Mouse (Mus musculus) liver, postnatal 0 days (tissue): ENCODE data around the gene Fam83e. TPM values are rescaled to one million over a fixed set of nuclear protein-coding genes. Genes with fewer than 3 reads are reported as not detected.

Source experiments
- ATAC-seq: fragments of 200-750 bp; cut with Nextera tagmentation; 2 replicates; pipeline ENCODE4 v1.8.0; 2017; ENCODE audit warnings: mild to moderate bottlenecking, moderate library complexity
- DNase-seq: peaks from one replicate; pipeline ENCODE4 v3.0.0-alpha.2; 2016
- H3K27ac ChIP-seq: fragments of 300-500 bp; sonication (generic); 2 replicates; pipeline ENCODE4 v1.5.1; 2014; ENCODE audit warnings: antibody characterized with exemption, moderate library complexity, mild to moderate bottlenecking, low read depth
- H3K27me3 ChIP-seq: fragments of 300-500 bp; sonication (generic); 2 replicates; pipeline ENCODE4 v1.6.1; 2014; ENCODE audit warnings: low read length, control low read depth, mixed read lengths; ENCODE audit not compliant: insufficient read depth
- H3K36me3 ChIP-seq: fragments of 300-500 bp; sonication (generic); replicated peaks from 2 replicates; pipeline ENCODE4 v1.6.1; 2014; ENCODE audit warnings: mild to moderate bottlenecking, control low read depth, low read length, moderate library complexity, mixed read lengths; ENCODE audit not compliant: insufficient read depth
- H3K4me1 ChIP-seq: fragments of 300-500 bp; sonication (generic); 2 replicates; pipeline ENCODE4 v1.6.1; 2014; ENCODE audit warnings: antibody characterized with exemption, mild to moderate bottlenecking, control low read depth; ENCODE audit not compliant: insufficient read depth
- H3K4me2 ChIP-seq: fragments of 300-500 bp; sonication (generic); 2 replicates; pipeline ENCODE4 v1.6.1; 2014; ENCODE audit warnings: low read depth, mild to moderate bottlenecking, low read length, moderate library complexity, mixed read lengths
- H3K4me3 ChIP-seq: fragments of 300-500 bp; sonication (generic); 2 replicates; pipeline ENCODE4 v1.5.1; 2014; ENCODE audit warnings: low read depth, low read length
- H3K9ac ChIP-seq: fragments of 300-500 bp; sonication (generic); replicated peaks from 2 replicates; pipeline ENCODE4 v1.6.1; 2014; ENCODE audit warnings: mild to moderate bottlenecking, moderate library complexity
- H3K9me3 ChIP-seq: fragments of 300-500 bp; sonication (generic); 2 replicates; pipeline ENCODE4 v1.6.1; 2016; ENCODE audit warnings: mild to moderate bottlenecking, control low read depth, low read length, mixed read lengths
- CTCF ChIP-seq: sonication (generic); IDR thresholded peaks from 2 replicates; pipeline ENCODE4 v1.5.1; 2016; ENCODE audit warnings: antibody characterized with exemption, low read depth
- EP300 ChIP-seq: IDR thresholded peaks from 2 replicates; pipeline ENCODE4 v1.6.1; 2016; ENCODE audit warnings: antibody characterized with exemption, low read depth, mild to moderate bottlenecking
- WGBS: fragments of 180-500 bp; shearing (Covaris S2); extraction: QIAGEN DNeasy Blood & Tissue Kit; methylation state at CpG from one replicate; pipeline ENCODE4 v1.1.7; 2014; ENCODE audit not compliant: insufficient replicate concordance; 5-methylcytosine and 5-hydroxymethylcytosine counted together
- polyA plus RNA-seq: library from polyadenylated mRNA; unstranded; fragments of >200 nt; fragmentation: Nextera tagmentation; extraction: Ambion mirVana; gene quantifications from 2 replicates; pipeline ENCODE4 v1.2.1, GENCODE M21; 2015

Gene Fam83e
- polyA plus RNA-seq, 1 experiment from 2014 or later: 0.13 TPM

GRCm38 (mm10) chr7:45713396-45713795 lies 7.6 kb upstream of the Fam83e start:
- Histone ChIP-seq H3K9ac (peak overlapping the region; percentile 16), H3K4me1 (peaks cover 42% of the 10 kb centered on the region), H3K4me3 (0 out of 2 replicates have a peak overlapping the region, but pooled peaks have one; percentile 84), H3K36me3 (peaks cover 36% of the 10 kb centered on the region), H3K4me2 (peak overlapping the region; percentile 89), H3K27me3 (no peaks in the 10 kb centered on the region), H3K27ac (peak overlapping the region; percentile 88), H3K9me3 (no peaks in the 10 kb centered on the region)
- ATAC-seq: no peak
- no peak for TF ChIP-seq CTCF
- no peak for TF ChIP-seq EP300
- 90% methylated on average over 16 of the region's 16 CpGs for WGBS
- DNase-seq: no peak

- Histone ChIP-seq H3K9ac (peak overlapping the region; percentile 69), H3K4me2 (peak overlapping the region; percentile 89), H3K4me3 (peak overlapping the region; percentile 84), H3K27ac (peak overlapping the region; percentile 88), H3K9me3 (no peaks in the 10 kb centered on the region), H3K36me3 (peaks cover 36% of the 10 kb centered on the region), H3K4me1 (peaks cover 39% of the 10 kb centered on the region), H3K27me3 (no peaks in the 10 kb centered on the region)
- ATAC-seq: peak; percentile 6; the same call in 1 of the 2 replicates
- 66% methylated on average over 6 of the region's 6 CpGs for WGBS
- DNase-seq: no peak
- TF ChIP-seq EP300 (peak; percentile 31; the same call in 1 of the 2 replicates), CTCF (no peak)
Measured at GRCm38 (mm10) chr7:45713881-45714520, 7.0 kb upstream of the Fam83e start.

GRCm38 (mm10) chr7:45714630-45715089 lies 6.4 kb upstream of the Fam83e start:
- 11% methylated on average over 14 of the region's 14 CpGs for WGBS
- no peak for DNase-seq
- peak overlapping the region; percentile 89 for H3K4me2 ChIP-seq
- H3K27ac ChIP-seq: peak overlapping the region; percentile 88
- H3K4me1 ChIP-seq: peaks cover 46% of the 10 kb centered on the region
- peak overlapping the region; percentile 69 for H3K9ac ChIP-seq
- no peaks in the 10 kb centered on the region for H3K9me3 ChIP-seq
- ATAC-seq: peak; percentile 48
- no peaks in the 10 kb centered on the region for H3K27me3 ChIP-seq
- H3K4me3 ChIP-seq: peak overlapping the region; percentile 84
- TF ChIP-seq EP300 (no peak), CTCF (no peak)
- H3K36me3 ChIP-seq: peaks cover 40% of the 10 kb centered on the region

GRCm38 (mm10) chr7:45715090-45715708 lies 5.8 kb upstream of the Fam83e start, which contains the start of gene Rpl18:
Gene Rpl18 (plus strand): TSS chr7:45715457.
- peak; percentile 85 for ATAC-seq
- peak within 1 kb of the TSS; percentile 89 for H3K4me2 ChIP-seq

GRCm38 (mm10) chr7:45715741-45716459 lies 5.1 kb upstream of the Fam83e start:
- Histone ChIP-seq H3K4me1 (peaks cover 48% of the 10 kb centered on the region), H3K4me3 (peak overlapping the region; percentile 84), H3K4me2 (peak overlapping the region; percentile 89), H3K9ac (peak overlapping the region; percentile 46), H3K9me3 (no peaks in the 10 kb centered on the region), H3K36me3 (peaks cover 41% of the 10 kb centered on the region), H3K27me3 (no peaks in the 10 kb centered on the region), H3K27ac (peak overlapping the region; percentile 94)
- WGBS: 57% methylated on average over 19 of the region's 19 CpGs
- TF ChIP-seq CTCF: no peak
- ATAC-seq: no peak
- peak; percentile 49 for DNase-seq

More at GRCm38 (mm10) chr7:45715090-45715708, 5.8 kb upstream of the Fam83e start, which contains the start of gene Rpl18:
- no peaks in the 10 kb centered on the region for H3K9me3 ChIP-seq
- peak within 1 kb of the TSS; percentile 84 for H3K4me3 ChIP-seq
- H3K9ac ChIP-seq: peak within 1 kb of the TSS; percentile 69
- WGBS: 5% methylated on average over 34 of the region's 34 CpGs
- H3K36me3 ChIP-seq: peaks cover 42% of the 10 kb centered on the region
- peaks cover 48% of the 10 kb centered on the region for H3K4me1 ChIP-seq
- peak; percentile 96 for DNase-seq
- peak within 1 kb of the TSS; percentile 94 for H3K27ac ChIP-seq
- no peaks in the 10 kb centered on the region for H3K27me3 ChIP-seq
- TF ChIP-seq EP300: peak; percentile 64; the same call in 1 of the 2 replicates
- peak; percentile 6; the same call in 1 of the 2 replicates for TF ChIP-seq CTCF

GRCm38 (mm10) chr7:45716460-45716857 lies 4.6 kb upstream of the Fam83e start:
- peak overlapping the region; percentile 97 for H3K9ac ChIP-seq
- peaks cover 48% of the 10 kb centered on the region for H3K4me1 ChIP-seq
- peak overlapping the region; percentile 89 for H3K4me2 ChIP-seq
- H3K27me3 ChIP-seq: no peaks in the 10 kb centered on the region
- H3K4me3 ChIP-seq: peak overlapping the region; percentile 84
- DNase-seq (no peak), ATAC-seq (no peak)
- WGBS: 71% methylated on average over 3 of the region's 3 CpGs
- no peaks in the 10 kb centered on the region for H3K9me3 ChIP-seq
- no peak for TF ChIP-seq EP300
- no peak for TF ChIP-seq CTCF
- H3K27ac ChIP-seq: peak overlapping the region; percentile 94
- H3K36me3 ChIP-seq: peaks cover 38% of the 10 kb centered on the region
